Mouse (Mus musculus) heart, adult 18-20 months (tissue): Measurements from ENCODE around the gene Samhd1. TPM values are rescaled to one million over a fixed set of nuclear protein-coding genes. Genes with fewer than 3 reads are reported as not detected.

ENCODE experiments used
- DNase-seq, 2 experiments: peaks; one replicate each; pipeline ENCODE4 v3.0.0; 2021 to 2022; ENCODE audit warnings: mixed read lengths in 1 of 2
- total RNA-seq, 2 experiments: library from RNA; stranded (reverse); gene quantifications; 2 replicates each; pipeline ENCODE4 v1.2.3; 2021

Gene Samhd1
- total RNA-seq, 2 experiments from 2014 or later, result 21.7 to 26.3 TPM

DNA sequence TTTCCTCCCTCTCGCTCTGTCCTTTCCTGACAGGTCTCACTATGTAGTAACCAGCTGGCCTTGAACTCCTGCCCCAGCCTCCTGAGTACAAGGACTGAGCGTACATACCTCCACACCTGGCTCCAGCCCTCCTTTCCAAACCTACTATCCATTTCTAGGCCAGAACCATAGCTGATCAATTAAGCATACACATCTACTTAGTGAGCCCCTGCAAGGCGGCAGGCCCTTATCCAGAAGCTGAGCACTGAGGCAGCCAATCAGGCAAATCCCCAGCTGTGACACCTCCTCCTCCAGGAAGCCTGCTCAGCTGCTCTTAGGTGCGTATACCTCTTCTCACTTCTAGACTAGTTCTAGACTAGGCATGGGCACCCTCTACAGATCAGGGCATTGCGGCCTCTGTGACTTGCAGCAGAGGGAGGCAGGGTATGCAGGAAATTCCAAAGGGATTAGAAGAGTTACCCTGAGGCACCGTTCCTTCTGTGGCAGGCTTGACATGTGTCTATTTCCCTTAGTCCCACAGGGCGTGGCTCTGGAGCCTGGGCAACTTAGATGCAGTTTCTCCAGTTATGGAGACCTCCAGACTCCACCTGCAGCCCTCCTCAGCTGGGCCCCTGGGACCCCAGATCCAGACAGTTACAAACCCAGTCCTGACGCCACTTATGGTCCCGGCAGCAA lies 62.6 kb downstream of the Samhd1 start:
- DNase-seq, result peak in 1 of 2 experiments; percentile 30

DNA sequence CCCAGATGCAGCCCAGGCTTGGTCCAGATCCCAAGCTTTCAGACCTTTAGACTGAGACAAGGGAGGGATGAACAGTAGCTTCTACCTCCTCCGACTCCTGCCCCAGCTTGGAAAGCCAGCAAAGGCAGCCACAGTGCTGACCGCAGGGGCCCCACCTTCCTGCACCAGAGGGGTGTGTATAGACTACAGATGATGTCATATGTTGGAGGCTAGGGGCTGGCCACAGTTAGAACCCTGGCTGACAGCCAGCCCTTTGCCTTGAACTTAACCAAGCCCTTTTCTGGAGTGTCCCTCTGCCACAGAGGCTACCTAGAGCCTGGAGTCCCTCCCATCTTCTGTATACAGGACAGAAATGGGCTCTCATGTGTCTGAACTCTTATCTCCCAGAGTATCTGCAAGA lies 63.5 kb downstream of the Samhd1 start:
- peak; percentile 79 to 87 for DNase-seq

GRCm38 (mm10) chr2:157070365-157070764 lies 64.7 kb downstream of the Samhd1 start:
- peak; percentile 70 to 73 for DNase-seq

DNA sequence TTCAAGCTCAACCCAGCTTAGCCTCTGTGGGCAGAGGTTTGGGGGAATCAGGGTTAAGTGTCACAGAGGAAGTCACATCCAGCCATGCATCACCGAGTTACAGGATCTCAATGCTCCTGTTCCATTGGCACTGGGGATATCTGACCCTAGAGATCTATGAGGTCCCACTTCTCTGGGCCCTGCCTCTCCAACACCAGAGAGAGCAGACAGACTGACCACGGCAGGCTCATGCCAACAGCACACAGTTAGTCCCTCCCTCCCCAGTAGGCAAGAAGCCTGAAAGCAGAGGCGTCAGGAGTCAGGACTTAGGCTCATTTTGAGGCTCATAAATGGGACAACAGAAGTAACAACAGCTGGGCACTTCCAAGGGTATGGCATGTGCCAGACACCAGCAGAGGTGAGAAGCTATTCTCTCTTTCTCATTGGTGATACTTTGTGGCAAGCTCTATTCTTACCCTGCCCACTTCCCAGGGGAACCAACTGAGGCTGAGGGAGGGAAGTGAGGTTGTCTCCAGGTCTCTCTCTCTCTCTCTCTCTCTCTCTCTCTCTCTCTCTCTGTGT lies 65.2 kb downstream of the Samhd1 start:
- DNase-seq, result peak in 1 of 2 experiments; percentile 49

GRCm38 (mm10) chr2:157069355-157069735 lies 65.7 kb downstream of the Samhd1 start:
- DNase-seq, result peak; percentile 47 to 75

DNA sequence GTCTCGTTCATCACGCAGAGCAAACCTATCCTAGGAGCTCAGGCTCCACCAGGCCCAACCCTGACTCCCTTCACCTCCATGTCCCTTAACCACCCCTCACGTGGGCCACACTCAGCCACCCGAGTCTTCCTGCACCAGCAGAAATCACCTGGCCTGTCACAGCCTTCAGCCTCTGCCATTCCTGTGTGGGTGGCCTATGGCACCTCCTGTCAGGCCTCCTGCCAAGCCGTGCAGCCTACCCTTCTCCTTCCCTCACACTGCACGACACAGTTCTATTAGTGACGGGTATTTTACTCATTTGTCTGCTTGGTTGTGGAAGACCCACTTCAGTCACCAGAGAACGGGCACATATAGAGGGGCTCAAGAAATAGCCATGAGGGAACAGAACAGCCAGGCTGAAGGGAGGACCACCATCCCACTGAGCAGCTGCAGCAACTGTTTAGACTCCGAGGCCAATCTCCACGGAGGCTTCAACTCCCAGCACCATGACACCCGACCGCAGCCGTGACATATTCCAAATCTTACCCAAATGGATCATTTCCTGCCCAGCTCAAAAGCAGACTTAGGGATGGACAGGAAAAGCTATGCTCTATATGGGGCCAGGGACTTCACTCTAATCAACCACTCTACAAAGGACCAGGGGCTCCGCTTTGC lies 66.2 kb downstream of the Samhd1 start:
- no peak for DNase-seq

DNA sequence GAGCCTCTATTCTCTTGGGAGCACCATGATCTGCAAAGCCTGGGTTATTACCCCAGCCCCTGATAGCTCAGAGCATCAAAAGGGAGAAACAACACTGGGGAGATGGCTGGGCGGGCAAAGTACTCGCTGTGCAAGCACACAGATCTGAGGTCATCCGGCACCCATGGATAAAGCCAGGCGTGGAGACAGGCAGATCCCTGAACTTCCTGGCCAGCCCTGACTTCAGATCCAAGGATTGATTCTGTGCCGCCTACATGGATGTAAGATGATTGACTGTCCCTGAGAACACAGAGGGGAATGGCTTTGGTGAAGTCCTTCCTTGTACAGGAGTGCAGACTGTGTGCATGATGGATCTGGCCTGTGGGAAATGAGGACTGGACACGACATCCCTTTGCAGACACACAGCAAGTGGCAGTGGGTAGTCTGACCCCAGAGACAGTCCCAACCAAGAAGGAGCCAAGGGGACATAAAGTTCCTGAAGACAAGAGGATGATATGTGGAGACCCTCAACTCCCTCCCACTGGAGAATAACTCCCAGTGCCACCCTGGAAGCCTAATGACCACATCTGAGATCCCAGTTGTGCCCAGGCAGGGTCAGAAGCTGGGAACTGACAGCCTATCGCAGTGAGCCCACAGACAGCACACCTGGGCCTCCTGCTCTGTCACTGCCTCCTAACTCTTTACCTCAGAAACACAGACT lies 68.2 kb downstream of the Samhd1 start:
- DNase-seq, result peak in 1 of 2 experiments; percentile 16

GRCm38 (mm10) chr2:157065879-157066226 lies 69.2 kb downstream of the Samhd1 start:
- peak; percentile 48 to 60 for DNase-seq

- DNase-seq, result peak; percentile 56 to 70
Measured at GRCm38 (mm10) chr2:157064978-157065878, 69.8 kb downstream of the Samhd1 start.

GRCm38 (mm10) chr2:157064136-157064535 lies 70.9 kb downstream of the Samhd1 start:
- peak; percentile 42 to 73 for DNase-seq

- DNase-seq, result peak; percentile 50 to 82
Measured at GRCm38 (mm10) chr2:157063241-157063700, 71.8 kb downstream of the Samhd1 start.

- DNase-seq, result no peak
Measured at GRCm38 (mm10) chr2:157060557-157061305, 74.3 kb downstream of the Samhd1 start.

GRCm38 (mm10) chr2:157060037-157060436 lies 75.0 kb downstream of the Samhd1 start:
- DNase-seq, result no peak

DNA sequence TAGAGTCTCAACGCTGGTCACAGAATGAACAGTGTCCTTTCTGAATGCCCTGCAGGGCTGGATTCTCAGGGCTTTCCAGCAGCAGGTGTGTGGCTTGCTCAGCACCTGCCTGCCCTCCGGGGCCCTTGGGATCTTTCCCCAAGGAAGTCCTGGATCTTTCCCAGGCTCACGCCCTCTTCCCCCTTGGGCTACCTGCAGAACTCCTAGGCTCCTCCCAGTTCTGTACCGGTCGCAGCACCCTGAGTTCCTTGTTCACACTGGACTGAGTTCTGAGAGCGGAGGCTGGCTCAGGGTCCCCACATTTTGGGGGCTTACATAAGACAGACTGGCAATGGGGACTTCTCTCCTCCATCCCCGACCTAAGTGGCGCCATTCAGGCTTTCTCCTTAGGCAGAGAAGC lies 75.9 kb downstream of the Samhd1 start:
- no peak for DNase-seq

DNA sequence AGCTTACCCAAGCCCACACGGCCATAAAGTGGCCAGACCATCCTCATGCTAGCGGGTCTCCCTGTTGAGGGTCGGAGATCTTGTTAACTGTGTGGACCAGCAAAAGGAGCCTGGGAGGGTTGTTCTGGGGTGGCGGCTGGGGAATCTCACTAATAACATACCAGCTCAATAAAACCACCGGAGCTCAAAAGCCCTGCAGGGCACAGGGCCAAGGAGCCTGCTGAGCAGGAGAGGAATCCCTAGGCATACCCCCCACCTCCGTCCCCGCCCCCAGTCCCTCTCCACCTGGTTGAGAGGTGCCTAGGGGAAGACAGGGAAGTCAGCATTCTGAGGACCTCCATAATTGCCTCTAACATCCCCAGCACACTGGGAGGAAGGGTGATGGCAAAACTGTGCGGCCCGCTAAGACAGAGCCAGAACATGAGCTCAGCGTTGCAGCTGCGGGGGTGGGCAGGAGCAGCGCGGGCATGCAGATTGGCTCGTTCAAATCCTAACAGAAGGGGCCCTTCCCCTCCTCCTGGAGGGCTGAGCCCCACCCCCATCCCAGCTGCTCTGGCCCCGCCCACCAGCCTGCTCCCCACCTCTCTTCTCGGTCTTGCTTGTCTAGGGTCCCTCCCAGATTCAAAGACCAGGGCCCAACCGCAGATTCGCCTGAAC lies 76.6 kb downstream of the Samhd1 start:
- DNase-seq, result peak; percentile 56 to 73

DNA sequence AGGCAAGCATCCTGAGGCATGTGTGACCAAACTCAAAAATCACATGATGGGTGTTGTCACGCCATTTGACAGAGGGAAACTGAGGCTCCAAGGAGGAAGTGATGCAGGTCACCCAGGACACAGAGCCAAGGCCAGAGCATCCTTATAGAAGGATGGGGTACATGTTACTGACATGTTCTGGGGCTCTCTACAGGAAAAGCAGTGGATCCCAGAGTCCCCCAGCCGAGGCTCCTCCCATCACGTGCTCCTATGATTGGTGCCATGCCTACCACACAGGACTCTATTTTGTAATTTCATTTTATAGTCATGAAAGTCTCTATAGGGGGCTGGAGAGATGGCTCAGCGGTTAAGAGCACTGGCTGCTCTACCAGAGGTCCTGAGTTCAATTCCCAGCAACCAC lies 77.3 kb downstream of the Samhd1 start:
- no peak for DNase-seq

GRCm38 (mm10) chr2:157057186-157057585 lies 77.9 kb downstream of the Samhd1 start:
- no peak for DNase-seq

GRCm38 (mm10) chr2:157055721-157056120 lies 79.3 kb downstream of the Samhd1 start:
- no peak for DNase-seq

DNA sequence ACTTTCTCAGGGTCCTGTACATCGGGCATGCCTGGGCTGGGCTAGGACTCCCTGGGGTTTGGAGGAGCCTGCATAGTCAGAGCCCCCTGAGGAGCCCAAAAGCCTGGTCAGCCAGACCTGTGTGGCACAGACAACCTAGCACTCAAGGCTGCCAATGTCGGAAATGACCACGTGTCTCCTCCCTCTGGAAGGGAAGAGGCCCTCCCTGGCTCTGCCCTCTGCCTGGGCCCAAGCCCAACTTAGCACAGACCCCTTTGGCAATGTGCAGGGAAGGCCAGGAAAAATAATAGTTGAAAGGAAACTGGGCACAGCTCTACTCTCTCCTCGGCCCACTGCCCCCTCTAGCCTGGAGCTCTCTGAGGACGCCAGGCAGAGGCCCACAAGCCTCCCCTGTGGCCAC lies 80.2 kb downstream of the Samhd1 start:
- DNase-seq, result peak; percentile 34 to 52

GRCm38 (mm10) chr2:157054297-157054696 lies 80.8 kb downstream of the Samhd1 start:
- peak in 1 of 2 experiments; percentile 26 for DNase-seq
